In the genomic region with DNA sequence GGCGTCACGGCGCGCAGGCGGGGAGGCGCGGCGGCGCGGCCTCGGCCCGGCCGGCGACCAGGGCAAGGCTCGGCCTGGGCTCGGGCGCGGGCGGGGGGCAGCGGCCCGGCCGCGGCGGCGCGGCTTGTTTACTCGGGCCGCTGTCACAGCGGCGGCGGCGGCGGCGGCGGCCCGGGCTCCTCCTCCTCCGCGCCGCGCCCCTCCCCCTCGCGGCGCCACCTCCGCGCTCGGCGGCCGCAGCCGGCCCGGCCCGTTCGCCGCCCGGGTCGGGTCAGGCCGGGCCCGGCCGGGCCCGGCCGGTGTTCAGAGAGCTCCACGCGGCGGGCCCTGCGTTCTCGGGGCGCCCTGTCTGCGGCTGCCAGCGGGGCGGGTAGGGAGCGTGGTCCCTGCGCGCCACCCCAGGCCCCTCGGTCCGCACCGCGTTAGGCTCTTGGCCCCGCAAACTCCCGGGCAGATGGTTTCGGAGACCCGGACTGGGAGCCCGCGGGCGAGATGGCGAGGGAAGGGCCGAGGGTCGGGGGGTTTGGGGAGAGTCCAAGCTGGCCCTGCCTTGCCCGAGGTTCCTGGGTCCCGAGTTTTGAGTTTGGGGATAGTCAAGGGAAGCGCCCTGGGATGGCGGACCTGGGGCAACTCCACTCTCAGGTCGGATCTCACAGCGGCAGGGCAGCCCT, we compare ENCODE assay signal across 8 mouse cellular contexts. TPM values are rescaled to one million over a fixed set of nuclear protein-coding genes. Genes with fewer than 3 reads are reported as not detected.
DNase-seq lines count a peak whose midpoint lies in the region; ATAC-seq and TF ChIP-seq lines count a peak whose summit lies in the region.

No protein-coding gene starts in this region.

- no peak for TF ChIP-seq CTCF in Patski (IDR thresholded peaks at IDR 0.05)
- no peak for TF ChIP-seq CTCF in lung, embryonic 14.5 days (IDR thresholded peaks at IDR 0.05; ENCODE audit: low read depth)

- peak; percentile 68 for DNase-seq in 3134 (ENCODE audit: extremely low read depth, insufficient read length, low spot score)
- DNase-seq in Patski (ENCODE audit: low read depth, low spot score) = no peak
- DNase-seq in embryo, embryonic 10 days (ENCODE audit: low spot score) = peak; percentile 65
- peak; percentile 57 for DNase-seq in kidney, adult 11 months
- peak; percentile 85 for DNase-seq in lung, embryonic 14.5 days
- peak; percentile 71 for DNase-seq in thymus, postnatal 14 days

- peak overlapping the region; percentile 93 for H3K27ac ChIP-seq in lung, embryonic 14.5 days (ENCODE audit: low read depth)

- H3K4me1 ChIP-seq in lung, embryonic 14.5 days (ENCODE audit: insufficient read depth) = peaks cover 25% of the 10 kb centered on the region

- peak; percentile 55 for ATAC-seq in Patski
- ATAC-seq in granulocyte monocyte progenitor cell, adult 5-6 weeks (replicated peaks; ENCODE audit: poor library complexity, severe bottlenecking) = 0 out of 2 replicates have a peak, but pooled peaks have one; percentile 7
- ATAC-seq in lung, embryonic 14.5 days (ENCODE audit: insufficient read depth) = peak; percentile 74
- peak; percentile 13; the same call in 1 of the 2 replicates for ATAC-seq in neutrophil, adult 5-6 weeks (ENCODE audit: extremely low read depth, insufficient number of reproducible peaks, low FRiP score, poor library complexity, severe bottlenecking)

- peak overlapping the region; percentile 94 for H3K9ac ChIP-seq in lung, embryonic 14.5 days

- H3K4me2 ChIP-seq in lung, embryonic 14.5 days = peak overlapping the region; percentile 80

- CTCF ChIA-PET in Patski (lab: Charles Lee) = no interaction called here

- no peaks in the 10 kb centered on the region for H3K27me3 ChIP-seq in Patski
- H3K27me3 ChIP-seq in lung, embryonic 14.5 days (ENCODE audit: insufficient read depth, low read length) = no peaks in the 10 kb centered on the region

- under 1% methylated on average over 68 of the region's 92 CpGs for WGBS in lung, embryonic 14.5 days

- in situ Hi-C loops in Patski (cut with MboI; ENCODE audit: low pct_unique_long_range_greater_than_20kb) = no loop called here

- H3K36me3 ChIP-seq in lung, embryonic 14.5 days (ENCODE audit: insufficient read depth) = peaks cover 7% of the 10 kb centered on the region

- POLR2A ChIA-PET in Patski (lab: Charles Lee) = interaction anchor here (0.7 to 1.2 kb wide), 3 partner anchors 11 to 36 kb away, joined by 3 read pairs; no protein-coding TSS in a partner anchor

- H3K9me3 ChIP-seq in lung, embryonic 14.5 days (ENCODE audit: low read depth, low read length) = no peaks in the 10 kb centered on the region

- peak overlapping the region; percentile 83 for H3K4me3 ChIP-seq in lung, embryonic 14.5 days (ENCODE audit: low read depth, low read length)

RNA-seq across cellular contexts. Expression of gene Furin, which starts 2.5 kb away (rescaled TPM):
- polyA plus RNA-seq in Patski (2021) = 120 TPM
- 25.5 and 25.6 TPM in 2 replicates for total RNA-seq in granulocyte monocyte progenitor cell, adult 5-6 weeks (2014; fragmentation: Nextera tagmentation)
- 5.0 and 10.1 TPM in 2 replicates for total RNA-seq in granulocyte monocyte progenitor cell, adult 5-6 weeks (2017)
- polyA plus RNA-seq in lung, embryonic 14.5 days (2014; fragmentation: Nextera tagmentation; extraction: Ambion mirVana) = 18.0 and 19.4 TPM in 2 replicates
- 63.9 and 69.6 TPM in 2 replicates for total RNA-seq in neutrophil, adult 5-6 weeks (2017)

RNA-seq across cellular contexts. Expression of gene Fes, which starts 15.0 kb away (rescaled TPM):
- polyA plus RNA-seq in Patski (2021) = 5.6 TPM
- total RNA-seq in granulocyte monocyte progenitor cell, adult 5-6 weeks (2014; fragmentation: Nextera tagmentation) = 141 and 238 TPM in 2 replicates
- 155 and 176 TPM in 2 replicates for total RNA-seq in granulocyte monocyte progenitor cell, adult 5-6 weeks (2017)
- 10.1 and 12.0 TPM in 2 replicates for polyA plus RNA-seq in lung, embryonic 14.5 days (2014; fragmentation: Nextera tagmentation; extraction: Ambion mirVana)
- 221 and 270 TPM in 2 replicates for total RNA-seq in neutrophil, adult 5-6 weeks (2017)

RNA-seq across cellular contexts. Expression of gene Man2a2, which starts 31.6 kb away (rescaled TPM):
- polyA plus RNA-seq in Patski (2021) = 129 TPM
- total RNA-seq in granulocyte monocyte progenitor cell, adult 5-6 weeks (2014; fragmentation: Nextera tagmentation) = 60.4 and 74.6 TPM in 2 replicates
- 32.7 and 36.7 TPM in 2 replicates for total RNA-seq in granulocyte monocyte progenitor cell, adult 5-6 weeks (2017)
- 20.1 and 23.9 TPM in 2 replicates for polyA plus RNA-seq in lung, embryonic 14.5 days (2014; fragmentation: Nextera tagmentation; extraction: Ambion mirVana)
- 46.7 and 58.4 TPM in 2 replicates for total RNA-seq in neutrophil, adult 5-6 weeks (2017)

RNA-seq across cellular contexts. Expression of gene Hddc3, which starts 59.9 kb away (rescaled TPM):
- polyA plus RNA-seq in Patski (2021) = 78.7 TPM
- total RNA-seq in granulocyte monocyte progenitor cell, adult 5-6 weeks (2014; fragmentation: Nextera tagmentation) = 10.3 and 14.5 TPM in 2 replicates
- 15.9 and 22.4 TPM in 2 replicates for total RNA-seq in granulocyte monocyte progenitor cell, adult 5-6 weeks (2017)
- 17.2 and 17.9 TPM in 2 replicates for polyA plus RNA-seq in lung, embryonic 14.5 days (2014; fragmentation: Nextera tagmentation; extraction: Ambion mirVana)
- 6.6 and 19.4 TPM in 2 replicates for total RNA-seq in neutrophil, adult 5-6 weeks (2017)

Comparison
In these comparisons a context has a peak if more than half of its experiments do, and no peak if none do; other contexts are left out.
1. ATAC-seq: peak in every context shown above with its lines; median percentile 74 in lung, embryonic 14.5 days; 55 in Patski; 13 in neutrophil, adult 5-6 weeks; 7 in granulocyte monocyte progenitor cell, adult 5-6 weeks.